Mouse (Mus musculus) myocyte (in vitro differentiated cells): ENCODE data around the gene Gm8265. TPM values are rescaled to one million over a fixed set of nuclear protein-coding genes. Genes with fewer than 3 reads are reported as not detected.
"Not testable (repeated sequence)": the region's sequence is repeated elsewhere in the genome, so short reads cannot be mapped to it uniquely, and the experiment has no call there.

Experiments
- H3K27me3 ChIP-seq: one replicate; pipeline ENCODE4 v1.6.1; 2011; ENCODE audit not compliant: control insufficient read depth, insufficient read depth, insufficient read length
- H3K36me3 ChIP-seq: one replicate; pipeline ENCODE4 v1.6.1; 2011; ENCODE audit not compliant: control insufficient read depth, insufficient read depth
- H3K4me2 ChIP-seq: one replicate; pipeline ENCODE4 v1.6.1; 2011; ENCODE audit warnings: low read depth, control low read depth
- H3K4me3 ChIP-seq: one replicate; pipeline ENCODE4 v1.5.1; 2011; ENCODE audit warnings: mild to moderate bottlenecking, control low read depth, moderate library complexity
- H3K79me2 ChIP-seq: one replicate; pipeline ENCODE4 v1.6.1; 2011; ENCODE audit not compliant: control insufficient read depth, insufficient read depth
- H3ac ChIP-seq: one replicate; pipeline ENCODE4 v1.6.1; 2011; ENCODE audit not compliant: control insufficient read depth, insufficient read length
- polyA plus RNA-seq: library from polyadenylated mRNA; unstranded; fragments of >200 nt; fragmentation: generic; extraction: Trizol; gene quantifications from one replicate; pipeline ENCODE4 v1.2.1, GENCODE M21; 2012; ENCODE audit warnings: missing spikeins

Gene Gm8265
- polyA plus RNA-seq = not detected

DNA sequence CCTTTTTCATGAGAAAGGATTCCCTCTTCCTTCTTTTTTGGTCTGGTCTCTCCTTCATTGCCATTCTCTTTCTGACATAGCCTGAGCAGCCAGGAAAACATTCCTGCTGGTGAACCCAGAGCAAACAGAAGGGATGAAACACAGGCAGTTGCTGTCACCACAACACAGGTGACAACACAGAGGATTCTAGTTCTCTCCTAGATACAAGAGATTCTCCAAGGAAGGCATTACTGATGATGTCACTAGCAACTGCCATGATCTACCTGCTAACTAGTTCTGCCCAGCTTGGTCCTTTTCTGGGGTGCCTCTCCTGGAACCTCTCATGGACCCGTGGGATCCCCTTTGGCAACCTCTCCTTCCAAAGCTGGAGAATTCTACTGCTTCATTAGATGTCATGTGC, at the start of gene Gm8265:
Gene Gm8265 (minus strand): TSS at position 101 of the 400 bp plus-strand sequence.
- not testable (repeated sequence) for H3K36me3 ChIP-seq, H3K79me2 ChIP-seq, H3K27me3 ChIP-seq, H3K4me3 ChIP-seq, H3ac ChIP-seq, H3K4me2 ChIP-seq

Other genes starting within 250 kb of the Gm8265 start
- not detected for gene Gm3500, start 244.0 kb downstream of the Gm8265 start, polyA plus RNA-seq
- gene Gm3194, start 177.6 kb downstream of the Gm8265 start, polyA plus RNA-seq = not detected
- not detected for gene Gm8246, start 155.2 kb downstream of the Gm8265 start, polyA plus RNA-seq
- gene Gm3187, start 148.8 kb downstream of the Gm8265 start, polyA plus RNA-seq = not detected
- gene Gm3488, start 131.4 kb downstream of the Gm8265 start, polyA plus RNA-seq = not detected
- not detected for gene Gm3532, start 94.5 kb downstream of the Gm8265 start, polyA plus RNA-seq
- not detected for gene Gm9603, start 54.4 kb upstream of the Gm8265 start, polyA plus RNA-seq
- not detected for gene Gm3373, start 108.5 kb upstream of the Gm8265 start, polyA plus RNA-seq
- not detected for gene Gm3383, start 175.0 kb upstream of the Gm8265 start, polyA plus RNA-seq
- gene Gm3424, start 197.3 kb upstream of the Gm8265 start, polyA plus RNA-seq = not detected
- not detected for gene Gm8237, start 247.4 kb upstream of the Gm8265 start, polyA plus RNA-seq